Mouse (Mus musculus) heart, embryonic 11.5 days (tissue): Measurements from ENCODE around the gene Tpk1. TPM values are rescaled to one million over a fixed set of nuclear protein-coding genes. Genes with fewer than 3 reads are reported as not detected.

Experiments
- ATAC-seq: fragments of 200-750 bp; cut with Nextera tagmentation; replicated peaks from 2 replicates; pipeline ENCODE4 v1.8.0; 2017; ENCODE audit warnings: moderate library complexity; ENCODE audit not compliant: insufficient number of reproducible peaks, low FRiP score, low TSS enrichment
- H3K27ac ChIP-seq: fragments of 300-500 bp; sonication (generic); 2 replicates; pipeline ENCODE4 v1.5.1; 2014; ENCODE audit warnings: mild to moderate bottlenecking, low read depth, low read length
- H3K27me3 ChIP-seq: fragments of 300-500 bp; sonication (generic); 2 replicates; pipeline ENCODE4 v1.6.1; 2014; ENCODE audit warnings: mild to moderate bottlenecking, low read length, mixed read lengths; ENCODE audit not compliant: control insufficient read depth, insufficient read depth
- H3K36me3 ChIP-seq: fragments of 300-500 bp; sonication (generic); 2 replicates; pipeline ENCODE4 v1.6.1; 2014; ENCODE audit warnings: mild to moderate bottlenecking, low read length, moderate library complexity, mixed read lengths; ENCODE audit not compliant: control insufficient read depth, insufficient read depth
- H3K4me1 ChIP-seq: fragments of 300-500 bp; sonication (generic); 2 replicates; pipeline ENCODE4 v1.6.1; 2014; ENCODE audit warnings: low read length; ENCODE audit not compliant: control insufficient read depth, insufficient read depth
- H3K4me2 ChIP-seq: fragments of 300-500 bp; sonication (generic); 2 replicates; pipeline ENCODE4 v1.6.1; 2014; ENCODE audit warnings: mild to moderate bottlenecking, moderate library complexity
- H3K4me3 ChIP-seq: fragments of 300-500 bp; sonication (generic); 2 replicates; pipeline ENCODE4 v1.5.1; 2014; ENCODE audit warnings: low read depth, low read length
- H3K9ac ChIP-seq: fragments of 300-500 bp; sonication (generic); 2 replicates; pipeline ENCODE4 v1.6.1; 2014; ENCODE audit warnings: mild to moderate bottlenecking, low read depth, low read length, moderate library complexity
- H3K9me3 ChIP-seq: fragments of 300-500 bp; sonication (generic); replicated peaks from 2 replicates; pipeline ENCODE4 v1.6.1; 2016; ENCODE audit warnings: low read length; ENCODE audit not compliant: control insufficient read depth
- WGBS: fragments of 180-500 bp; shearing (Covaris S2); extraction: QIAGEN DNeasy Blood & Tissue Kit; methylation state at CpG from one replicate; pipeline ENCODE4 v1.1.7; 2014; ENCODE audit not compliant: insufficient replicate concordance; 5-methylcytosine and 5-hydroxymethylcytosine counted together
- polyA plus RNA-seq: library from polyadenylated mRNA; unstranded; fragments of >200 nt; fragmentation: Nextera tagmentation; extraction: Ambion mirVana; gene quantifications from 2 replicates; pipeline ENCODE4 v1.2.1, GENCODE M21; 2014

Tpk1 gene
- polyA plus RNA-seq, 1 experiment from 2014 or later, result 7.1 TPM

DNA sequence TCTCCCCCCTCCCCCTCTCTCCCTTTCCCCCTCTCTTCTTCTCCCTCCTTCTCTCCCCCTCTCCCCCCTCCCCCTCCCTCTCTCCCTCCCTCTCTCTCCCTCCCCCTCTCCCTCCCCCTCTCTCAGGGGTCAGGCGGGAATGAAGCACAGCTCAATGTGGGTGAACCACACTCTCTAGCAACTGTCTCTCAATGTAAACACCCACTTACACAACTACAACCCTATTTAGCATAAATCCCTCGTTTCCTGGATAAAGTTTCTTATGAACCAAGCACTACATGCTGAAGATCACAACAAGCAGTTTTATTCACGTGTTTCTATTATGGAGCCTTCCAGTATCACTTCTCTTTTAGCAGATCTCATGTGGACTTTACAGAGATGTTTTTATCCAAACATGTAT lies 281.8 kb downstream of the Tpk1 start:
- H3K27me3 ChIP-seq, result no peaks in the 10 kb centered on the region
- H3K4me1 ChIP-seq, result peaks cover 3% of the 10 kb centered on the region; the same call in 1 of the 2 replicates
- no peak for ATAC-seq
- H3K9ac ChIP-seq, result no peak overlapping the region
- H3K27ac ChIP-seq, result no peak overlapping the region
- H3K9me3 ChIP-seq, result no peaks in the 10 kb centered on the region
- no peak overlapping the region for H3K4me3 ChIP-seq
- no peak overlapping the region for H3K4me2 ChIP-seq
- no peaks in the 10 kb centered on the region for H3K36me3 ChIP-seq
- 59% methylated on average over 2 of the region's 3 CpGs for WGBS

DNA sequence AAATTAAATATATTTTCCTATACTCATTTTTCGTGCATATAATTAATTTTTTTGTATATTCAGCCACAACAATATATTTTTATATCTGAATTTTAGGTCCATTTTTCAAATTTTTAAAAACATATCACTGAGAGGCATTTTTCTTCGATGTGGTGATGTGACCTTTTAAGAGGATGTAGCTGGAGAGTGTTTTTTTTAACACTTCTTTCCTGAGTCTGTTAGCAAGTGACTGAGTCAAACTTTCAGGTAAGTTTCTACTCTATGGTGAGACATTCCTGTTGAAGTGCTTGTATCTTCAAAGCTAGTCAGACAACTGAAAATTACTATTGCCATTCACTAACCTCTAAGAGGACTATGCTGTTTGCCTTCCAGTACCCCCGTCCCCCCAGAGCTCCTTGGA lies 283.3 kb downstream of the Tpk1 start:
- H3K4me1 ChIP-seq, result peaks cover 3% of the 10 kb centered on the region; the same call in 1 of the 2 replicates
- WGBS, result 71% methylated on average over 3 of the region's 3 CpGs

GRCm38 (mm10) chr6:43382284-43382683 lies 283.8 kb downstream of the Tpk1 start:
- no peak overlapping the region for H3K27ac ChIP-seq
- no peak overlapping the region for H3K4me3 ChIP-seq
- no peak for ATAC-seq
- no peak overlapping the region for H3K4me2 ChIP-seq
- H3K4me1 ChIP-seq, result peaks cover 2% of the 10 kb centered on the region; the same call in 1 of the 2 replicates
- H3K9ac ChIP-seq, result no peak overlapping the region
- WGBS, result 41% methylated on average over 3 of the region's 3 CpGs
- no peaks in the 10 kb centered on the region for H3K36me3 ChIP-seq
- H3K9me3 ChIP-seq, result no peaks in the 10 kb centered on the region
- H3K27me3 ChIP-seq, result no peaks in the 10 kb centered on the region

More for the DNA sequence above, 283.3 kb downstream of the Tpk1 start:
- Histone ChIP-seq H3K36me3 (no peaks in the 10 kb centered on the region), H3K27me3 (no peaks in the 10 kb centered on the region), H3K9me3 (no peaks in the 10 kb centered on the region), H3K4me2 (no peak overlapping the region), H3K9ac (no peak overlapping the region), H3K27ac (no peak overlapping the region), H3K4me3 (no peak overlapping the region)
- no peak for ATAC-seq

GRCm38 (mm10) chr6:43373206-43373605 lies 292.9 kb downstream of the Tpk1 start:
- WGBS, result 81% methylated on average over 5 of the region's 5 CpGs
- no peak for ATAC-seq

GRCm38 (mm10) chr6:43367434-43367945 lies 298.6 kb downstream of the Tpk1 start:
- no peak for ATAC-seq
- no peak overlapping the region for H3K27ac ChIP-seq
- no peaks in the 10 kb centered on the region for H3K9me3 ChIP-seq
- H3K36me3 ChIP-seq, result no peaks in the 10 kb centered on the region
- no peak overlapping the region for H3K4me2 ChIP-seq
- H3K9ac ChIP-seq, result no peak overlapping the region
- H3K27me3 ChIP-seq, result no peaks in the 10 kb centered on the region
- H3K4me3 ChIP-seq, result no peak overlapping the region
- no peaks in the 10 kb centered on the region for H3K4me1 ChIP-seq
- 49% methylated on average over 1 of the region's 1 CpGs for WGBS

More at GRCm38 (mm10) chr6:43373206-43373605, 292.9 kb downstream of the Tpk1 start:
- Histone ChIP-seq H3K4me2 (no peak overlapping the region), H3K27me3 (no peaks in the 10 kb centered on the region), H3K9ac (no peak overlapping the region), H3K9me3 (no peaks in the 10 kb centered on the region), H3K4me3 (no peak overlapping the region), H3K4me1 (no peaks in the 10 kb centered on the region), H3K36me3 (no peaks in the 10 kb centered on the region), H3K27ac (no peak overlapping the region)

DNA sequence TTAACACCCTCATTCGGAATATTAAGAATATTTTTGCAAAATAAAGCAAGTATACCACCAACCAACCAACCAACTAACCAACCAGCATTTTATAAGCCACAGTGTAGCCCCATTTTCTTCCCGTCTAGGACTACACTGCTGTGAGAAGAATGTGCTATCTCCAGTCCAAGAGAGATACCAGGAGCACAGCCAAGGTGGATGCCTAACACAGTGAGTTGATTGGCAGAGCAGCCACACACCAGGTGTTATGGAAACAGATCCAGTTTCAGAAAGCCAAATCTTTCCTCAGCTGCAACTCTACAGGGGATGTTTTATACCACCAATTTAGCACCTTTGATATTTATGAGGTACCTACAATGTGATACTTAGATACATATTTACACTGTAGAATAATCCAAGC lies 299.1 kb downstream of the Tpk1 start:
- 64% methylated on average over 2 of the region's 2 CpGs for WGBS
- no peak overlapping the region for H3K27ac ChIP-seq
- H3K9me3 ChIP-seq, result no peaks in the 10 kb centered on the region
- H3K4me2 ChIP-seq, result no peak overlapping the region
- ATAC-seq, result no peak
- no peaks in the 10 kb centered on the region for H3K36me3 ChIP-seq
- no peaks in the 10 kb centered on the region for H3K27me3 ChIP-seq
- H3K4me1 ChIP-seq, result no peaks in the 10 kb centered on the region
- no peak overlapping the region for H3K9ac ChIP-seq
- H3K4me3 ChIP-seq, result no peak overlapping the region

GRCm38 (mm10) chr6:43363917-43364316 lies 302.2 kb downstream of the Tpk1 start:
- Histone ChIP-seq H3K4me3 (no peak overlapping the region), H3K4me2 (no peak overlapping the region), H3K9ac (no peak overlapping the region), H3K36me3 (no peaks in the 10 kb centered on the region), H3K27me3 (no peaks in the 10 kb centered on the region), H3K4me1 (no peaks in the 10 kb centered on the region), H3K9me3 (no peaks in the 10 kb centered on the region), H3K27ac (no peak overlapping the region)
- ATAC-seq, result no peak
- WGBS, result 84% methylated on average over 3 of the region's 3 CpGs

DNA sequence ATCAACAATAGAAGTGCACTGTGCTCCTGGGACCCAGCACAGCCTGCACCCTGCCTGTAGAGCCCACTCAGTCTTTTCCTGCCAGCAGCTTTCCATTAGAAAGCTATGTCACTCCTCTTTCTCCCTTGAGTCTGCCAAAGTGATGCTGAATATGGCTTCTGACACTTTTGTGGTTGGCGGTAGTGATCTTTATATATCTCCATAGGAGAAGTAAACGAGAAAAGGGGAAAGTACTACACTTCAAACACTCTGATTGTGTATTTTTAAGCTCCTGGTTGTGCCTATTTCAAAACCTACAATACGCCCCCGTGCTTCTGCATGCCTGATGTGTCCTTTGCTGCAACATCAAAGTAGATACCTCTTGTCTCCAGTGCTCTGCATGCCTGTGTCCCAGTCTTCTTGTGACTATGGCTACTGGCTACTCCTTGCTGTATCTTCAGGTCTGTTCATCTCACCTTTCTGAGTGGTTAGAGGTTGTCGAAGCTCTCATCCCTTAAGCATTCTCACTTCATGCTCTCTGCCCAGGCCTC lies 302.7 kb downstream of the Tpk1 start:
- Histone ChIP-seq H3K4me3 (no peak overlapping the region), H3K9me3 (no peaks in the 10 kb centered on the region), H3K4me2 (no peak overlapping the region), H3K27ac (no peak overlapping the region), H3K27me3 (no peaks in the 10 kb centered on the region), H3K36me3 (no peaks in the 10 kb centered on the region), H3K4me1 (no peaks in the 10 kb centered on the region), H3K9ac (no peak overlapping the region)
- no peak for ATAC-seq
- WGBS, result 77% methylated on average over 5 of the region's 5 CpGs

- no peaks in the 10 kb centered on the region for H3K27me3 ChIP-seq
- H3K9ac ChIP-seq, result no peak overlapping the region
- H3K4me3 ChIP-seq, result no peak overlapping the region
- ATAC-seq, result no peak
- no peaks in the 10 kb centered on the region for H3K4me1 ChIP-seq
- 63% methylated on average over 5 of the region's 5 CpGs for WGBS
- no peaks in the 10 kb centered on the region for H3K9me3 ChIP-seq
- no peak overlapping the region for H3K4me2 ChIP-seq
- H3K36me3 ChIP-seq, result no peaks in the 10 kb centered on the region
- H3K27ac ChIP-seq, result no peak overlapping the region
These were observed 304.8 kb downstream of the Tpk1 start for GRCm38 (mm10) chr6:43361248-43361647.
